Mouse (Mus musculus): ENCODE data around the gene Supt3. TPM values are rescaled to one million over a fixed set of nuclear protein-coding genes. Genes with fewer than 3 reads are reported as not detected.

Gene Supt3
- polyA plus RNA-seq, 1 experiment from 2014 or later, result 26.1 TPM

DNA sequence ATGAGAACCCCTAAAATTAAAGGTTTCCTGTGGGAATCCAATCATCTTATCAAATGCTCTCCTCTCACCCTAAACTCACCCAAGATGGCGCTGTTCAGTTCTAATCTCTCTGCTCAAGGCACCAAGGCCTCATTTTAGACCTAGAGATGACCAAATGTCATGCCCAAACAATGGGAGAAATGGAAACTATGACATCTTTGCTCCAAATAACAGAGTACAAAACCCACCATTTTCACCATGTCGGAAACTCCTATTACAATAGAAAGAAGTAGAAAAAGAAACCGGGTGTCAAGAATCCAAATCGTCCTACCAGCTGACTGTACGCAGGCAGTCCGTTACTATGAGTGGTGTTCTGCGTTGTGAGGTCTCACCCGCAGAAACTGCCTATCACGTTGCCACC lies 34.7 kb upstream of the Supt3 start:
- no peak for ATAC-seq (ENCODE audit: insufficient number of reproducible peaks, insufficient read depth, low FRiP score, low TSS enrichment, low read depth)
- H3K4me1 ChIP-seq (replicated peaks), result peaks cover 18% of the 10 kb centered on the region
- no peak overlapping the region for H3K9ac ChIP-seq (replicated peaks)
- peaks cover 41% of the 10 kb centered on the region for H3K27me3 ChIP-seq
- no peaks in the 10 kb centered on the region for H3K36me3 ChIP-seq
- WGBS, result 81% methylated on average over 9 of the region's 9 CpGs
- no peak overlapping the region for H3K4me3 ChIP-seq (replicated peaks)
- 0 out of 2 replicates have a peak, but pooled peaks cover 4% of the 10 kb centered on the region for H3K9me3 ChIP-seq
- no peak overlapping the region for H3K27ac ChIP-seq
- H3K4me2 ChIP-seq, result no peak overlapping the region

DNA sequence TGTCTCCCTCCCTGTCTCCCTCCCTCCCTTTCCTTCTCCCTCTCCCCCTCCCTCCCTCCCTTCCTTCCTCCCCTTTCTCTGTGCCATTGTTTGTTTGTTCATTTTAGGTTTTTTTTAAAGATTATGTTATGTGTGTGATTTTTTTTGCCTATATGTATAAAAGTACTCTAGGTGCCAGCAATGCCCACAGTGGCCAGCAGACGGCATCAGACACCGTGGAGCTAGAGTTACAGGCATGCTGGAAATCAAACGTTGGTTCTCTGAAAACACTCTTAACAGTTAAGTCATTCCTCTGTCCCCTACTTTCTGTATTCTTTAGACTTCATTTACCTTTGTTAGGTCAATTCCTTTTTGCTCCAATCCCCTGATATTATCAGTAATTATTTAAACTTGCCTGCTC lies 33.2 kb upstream of the Supt3 start:
- Histone ChIP-seq H3K9me3 (0 out of 2 replicates have a peak, but pooled peaks cover 4% of the 10 kb centered on the region), H3K4me2 (no peak overlapping the region), H3K27ac (no peak overlapping the region), H3K4me3 (replicated peaks) (no peak overlapping the region), H3K9ac (replicated peaks) (no peak overlapping the region), H3K4me1 (replicated peaks) (peaks cover 4% of the 10 kb centered on the region; the same call in 1 of the 2 replicates), H3K27me3 (peaks cover 26% of the 10 kb centered on the region), H3K36me3 (no peaks in the 10 kb centered on the region)
- ATAC-seq (ENCODE audit: insufficient number of reproducible peaks, insufficient read depth, low FRiP score, low TSS enrichment, low read depth), result no peak
- 49% methylated on average over 3 of the region's 3 CpGs for WGBS

- Histone ChIP-seq H3K4me1 (replicated peaks) (no peaks in the 10 kb centered on the region; the same call in 1 of the 2 replicates), H3K4me2 (no peak overlapping the region), H3K36me3 (no peaks in the 10 kb centered on the region), H3K4me3 (replicated peaks) (no peak overlapping the region), H3K9ac (replicated peaks) (no peak overlapping the region), H3K27ac (no peak overlapping the region), H3K9me3 (0 out of 2 replicates have a peak, but pooled peaks cover 4% of the 10 kb centered on the region), H3K27me3 (peaks cover 14% of the 10 kb centered on the region)
- ATAC-seq (ENCODE audit: insufficient number of reproducible peaks, insufficient read depth, low FRiP score, low TSS enrichment, low read depth), result no peak
- 86% methylated on average over 8 of the region's 8 CpGs for WGBS
Observed at GRCm38 (mm10) chr17:44745378-44745777, 31.6 kb upstream of the Supt3 start.

DNA sequence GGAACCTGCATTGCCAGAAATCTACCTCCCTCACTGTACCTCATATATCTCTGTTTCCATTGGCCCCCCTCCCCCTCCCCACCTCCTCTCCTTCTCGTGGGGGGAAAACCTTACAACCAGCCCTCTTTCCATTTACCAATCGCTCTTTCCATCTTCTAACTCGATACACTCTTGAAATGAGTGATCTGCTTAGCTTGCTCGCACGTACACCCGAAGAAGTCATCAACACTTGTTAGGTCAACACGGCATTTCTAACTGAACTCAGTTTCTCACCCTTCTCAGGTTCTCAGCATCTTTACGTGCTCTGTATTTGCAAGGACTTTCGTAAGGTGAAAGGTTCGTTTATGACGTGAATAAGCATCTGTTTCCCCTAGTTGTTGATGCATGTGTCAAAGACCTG lies 10.6 kb upstream of the Supt3 start:
- peaks cover 18% of the 10 kb centered on the region for H3K4me1 ChIP-seq (replicated peaks)
- H3K36me3 ChIP-seq, result no peaks in the 10 kb centered on the region
- ATAC-seq (ENCODE audit: insufficient number of reproducible peaks, insufficient read depth, low FRiP score, low TSS enrichment, low read depth), result no peak
- H3K9me3 ChIP-seq, result no peaks in the 10 kb centered on the region
- H3K27ac ChIP-seq, result no peak overlapping the region
- H3K4me2 ChIP-seq, result no peak overlapping the region
- H3K27me3 ChIP-seq, result no peaks in the 10 kb centered on the region
- WGBS, result 68% methylated on average over 11 of the region's 11 CpGs
- no peak overlapping the region for H3K4me3 ChIP-seq (replicated peaks)
- no peak overlapping the region for H3K9ac ChIP-seq (replicated peaks)

DNA sequence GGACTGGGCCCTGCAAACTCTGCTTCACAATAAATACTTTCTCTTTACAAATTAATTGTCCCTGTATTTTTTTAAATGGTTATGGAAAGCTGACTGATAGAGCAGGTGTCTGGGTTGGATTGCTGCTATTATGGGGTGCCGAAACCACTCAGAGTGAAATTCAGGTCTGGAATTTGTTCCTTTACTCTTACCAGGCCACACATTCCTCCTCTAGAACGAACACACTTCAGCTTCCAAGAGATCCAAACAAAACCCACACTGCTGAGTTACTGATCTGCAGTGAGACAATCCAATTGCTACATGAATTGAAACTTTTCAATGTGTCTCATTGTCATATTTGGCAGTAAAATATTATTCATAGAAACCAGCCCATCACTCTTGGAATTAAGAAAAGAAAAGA lies 10.0 kb upstream of the Supt3 start:
- Histone ChIP-seq H3K4me1 (replicated peaks) (peaks cover 18% of the 10 kb centered on the region), H3K27ac (no peak overlapping the region), H3K36me3 (no peaks in the 10 kb centered on the region), H3K4me3 (replicated peaks) (no peak overlapping the region), H3K9me3 (no peaks in the 10 kb centered on the region), H3K9ac (replicated peaks) (no peak overlapping the region), H3K4me2 (no peak overlapping the region), H3K27me3 (no peaks in the 10 kb centered on the region)
- 65% methylated on average over 2 of the region's 2 CpGs for WGBS
- no peak for ATAC-seq (ENCODE audit: insufficient number of reproducible peaks, insufficient read depth, low FRiP score, low TSS enrichment, low read depth)

- no peak overlapping the region for H3K9ac ChIP-seq (replicated peaks)
- no peaks in the 10 kb centered on the region for H3K36me3 ChIP-seq
- H3K4me1 ChIP-seq (replicated peaks), result peaks cover 18% of the 10 kb centered on the region
- H3K4me2 ChIP-seq, result no peak overlapping the region
- no peak for ATAC-seq (ENCODE audit: insufficient number of reproducible peaks, insufficient read depth, low FRiP score, low TSS enrichment, low read depth)
- WGBS, result 95% methylated on average over 1 of the region's 1 CpGs
- H3K4me3 ChIP-seq (replicated peaks), result no peak overlapping the region
- no peaks in the 10 kb centered on the region for H3K27me3 ChIP-seq
- no peak overlapping the region for H3K27ac ChIP-seq
- H3K9me3 ChIP-seq, result no peaks in the 10 kb centered on the region
Observed at GRCm38 (mm10) chr17:44767375-44767774, 9.6 kb upstream of the Supt3 start.

GRCm38 (mm10) chr17:44768522-44768921 lies 8.4 kb upstream of the Supt3 start:
- H3K4me3 ChIP-seq (replicated peaks), result no peak overlapping the region
- WGBS, result 8% methylated on average over 5 of the region's 5 CpGs
- H3K9ac ChIP-seq (replicated peaks), result no peak overlapping the region
- peak overlapping the region; percentile 20 for H3K4me2 ChIP-seq
- 0 out of 2 replicates have a peak overlapping the region, but pooled peaks have one; percentile 62 for H3K27ac ChIP-seq
- no peaks in the 10 kb centered on the region for H3K9me3 ChIP-seq
- no peaks in the 10 kb centered on the region for H3K27me3 ChIP-seq
- ATAC-seq (ENCODE audit: insufficient number of reproducible peaks, insufficient read depth, low FRiP score, low TSS enrichment, low read depth), result no peak
- H3K36me3 ChIP-seq, result no peaks in the 10 kb centered on the region
- peaks cover 18% of the 10 kb centered on the region for H3K4me1 ChIP-seq (replicated peaks)

- whole genome bisulfite sequencing, result 87% methylated on average over 2 of the region's 2 CpGs
Observed at GRCm38 (mm10) chr17:44770871-44771270, 6.1 kb upstream of the Supt3 start.

GRCm38 (mm10) chr17:44772576-44772975 lies 4.4 kb upstream of the Supt3 start:
- 0 out of 2 replicates have a peak, but pooled peaks cover 4% of the 10 kb centered on the region for H3K27me3 ChIP-seq
- no peaks in the 10 kb centered on the region for H3K36me3 ChIP-seq
- 91% methylated on average over 2 of the region's 2 CpGs for WGBS
- no peak overlapping the region for H3K27ac ChIP-seq
- no peak overlapping the region for H3K4me2 ChIP-seq
- no peaks in the 10 kb centered on the region for H3K9me3 ChIP-seq
- no peak for ATAC-seq (ENCODE audit: insufficient number of reproducible peaks, insufficient read depth, low FRiP score, low TSS enrichment, low read depth)
- peaks cover 11% of the 10 kb centered on the region for H3K4me1 ChIP-seq (replicated peaks)
- no peak overlapping the region for H3K4me3 ChIP-seq (replicated peaks)
- H3K9ac ChIP-seq (replicated peaks), result no peak overlapping the region

More at GRCm38 (mm10) chr17:44770871-44771270, 6.1 kb upstream of the Supt3 start:
- Histone ChIP-seq H3K4me2 (no peak overlapping the region), H3K4me1 (replicated peaks) (peaks cover 18% of the 10 kb centered on the region), H3K9me3 (no peaks in the 10 kb centered on the region), H3K27ac (no peak overlapping the region), H3K36me3 (no peaks in the 10 kb centered on the region), H3K9ac (replicated peaks) (no peak overlapping the region), H3K27me3 (0 out of 2 replicates have a peak, but pooled peaks cover 4% of the 10 kb centered on the region), H3K4me3 (replicated peaks) (no peak overlapping the region)
- ATAC-seq (ENCODE audit: insufficient number of reproducible peaks, insufficient read depth, low FRiP score, low TSS enrichment, low read depth), result no peak

DNA sequence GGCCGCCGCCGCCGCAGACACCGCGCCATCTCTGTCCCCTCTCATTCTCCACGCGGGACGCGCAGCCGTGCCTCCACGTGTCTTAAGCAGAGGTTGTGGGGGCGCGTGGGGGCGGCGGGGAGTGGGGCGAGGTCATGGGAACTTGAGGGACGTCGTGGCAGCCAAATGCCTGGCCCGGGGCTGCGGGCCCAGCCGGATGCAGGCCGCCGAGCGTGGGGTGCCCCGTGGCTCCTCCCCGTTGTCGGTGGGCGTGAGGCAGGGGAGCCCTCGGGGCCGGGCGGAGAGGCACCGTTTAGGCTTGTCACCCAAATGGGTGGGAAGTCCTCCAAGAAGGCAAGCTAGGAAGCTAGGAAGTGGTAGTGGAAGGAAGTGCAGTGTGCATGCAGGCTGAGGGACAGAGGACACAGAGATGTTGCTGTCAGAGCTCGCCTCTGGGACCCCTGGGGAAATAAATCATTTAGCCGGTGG lies 419 bp downstream of the Supt3 start:
- H3K27me3 ChIP-seq, result 0 out of 2 replicates have a peak, but pooled peaks cover 4% of the 10 kb centered on the region
- H3K4me3 ChIP-seq (replicated peaks), result peak overlapping the region; percentile 83
- H3K36me3 ChIP-seq, result no peaks in the 10 kb centered on the region
- ATAC-seq (ENCODE audit: insufficient number of reproducible peaks, insufficient read depth, low FRiP score, low TSS enrichment, low read depth), result peak; percentile 76
- peak overlapping the region; percentile 90 for H3K9ac ChIP-seq (replicated peaks)
- WGBS, result 1% methylated on average over 34 of the region's 35 CpGs
- peaks cover 8% of the 10 kb centered on the region for H3K4me1 ChIP-seq (replicated peaks)
- H3K9me3 ChIP-seq, result no peaks in the 10 kb centered on the region
- peak overlapping the region; percentile 85 for H3K27ac ChIP-seq
- H3K4me2 ChIP-seq, result peak overlapping the region; percentile 78

DNA sequence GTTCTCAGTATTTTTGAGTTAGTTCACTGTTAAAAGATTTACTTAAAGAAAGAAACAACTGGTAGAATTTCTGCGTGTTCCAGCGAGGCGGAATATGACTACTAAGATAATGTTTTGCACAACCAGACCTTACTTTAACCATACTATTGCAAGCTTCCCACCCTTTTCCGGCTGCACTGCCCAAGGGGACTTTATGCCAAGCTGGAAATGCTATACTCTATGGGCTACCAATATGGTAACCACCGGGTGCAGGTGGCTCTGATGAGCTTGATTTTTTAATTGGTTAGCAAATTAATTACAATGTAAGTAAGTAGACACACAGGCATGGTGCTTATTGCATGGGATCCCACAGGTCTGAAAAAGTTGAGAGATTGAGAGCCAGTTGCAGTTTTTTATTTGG lies 1.2 kb downstream of the Supt3 start:
- H3K36me3 ChIP-seq, result no peaks in the 10 kb centered on the region
- H3K9ac ChIP-seq (replicated peaks), result no peak overlapping the region
- WGBS, result 71% methylated on average over 5 of the region's 5 CpGs
- peak overlapping the region; percentile 78 for H3K4me2 ChIP-seq
- ATAC-seq (ENCODE audit: insufficient number of reproducible peaks, insufficient read depth, low FRiP score, low TSS enrichment, low read depth), result no peak
- H3K4me3 ChIP-seq (replicated peaks), result peak overlapping the region; percentile 83
- peaks cover 8% of the 10 kb centered on the region for H3K4me1 ChIP-seq (replicated peaks)
- H3K27me3 ChIP-seq, result 0 out of 2 replicates have a peak, but pooled peaks cover 4% of the 10 kb centered on the region
- H3K9me3 ChIP-seq, result no peaks in the 10 kb centered on the region
- H3K27ac ChIP-seq, result no peak overlapping the region

GRCm38 (mm10) chr17:44780353-44780752 lies 3.4 kb downstream of the Supt3 start:
- H3K36me3 ChIP-seq, result no peaks in the 10 kb centered on the region
- no peak overlapping the region for H3K9ac ChIP-seq (replicated peaks)
- H3K4me1 ChIP-seq (replicated peaks), result peaks cover 8% of the 10 kb centered on the region
- no peaks in the 10 kb centered on the region for H3K9me3 ChIP-seq
- H3K27ac ChIP-seq, result no peak overlapping the region
- H3K4me3 ChIP-seq (replicated peaks), result no peak overlapping the region
- no peak overlapping the region for H3K4me2 ChIP-seq
- 74% methylated on average over 4 of the region's 4 CpGs for WGBS
- no peak for ATAC-seq (ENCODE audit: insufficient number of reproducible peaks, insufficient read depth, low FRiP score, low TSS enrichment, low read depth)
- H3K27me3 ChIP-seq, result no peaks in the 10 kb centered on the region

Data from limb, embryonic 12.5 days (tissue).